Mouse (Mus musculus) C2C12 (cell line): Measurements from ENCODE around the gene Vps18. TPM values are rescaled to one million over a fixed set of nuclear protein-coding genes. Genes with fewer than 3 reads are reported as not detected.

Experiments
- H3K27me3 ChIP-seq: one replicate; pipeline ENCODE4 v1.6.1; 2011; ENCODE audit not compliant: control insufficient read depth, insufficient read depth, insufficient read length
- H3K36me3 ChIP-seq: one replicate; pipeline ENCODE4 v1.6.1; 2011; ENCODE audit not compliant: control insufficient read depth, insufficient read depth
- H3K4me3 ChIP-seq: one replicate; pipeline ENCODE4 v1.5.1; 2011; ENCODE audit warnings: mild to moderate bottlenecking, control low read depth; ENCODE audit not compliant: poor library complexity, insufficient read depth, severe bottlenecking
- H3K79me2 ChIP-seq: one replicate; pipeline ENCODE4 v1.6.1; 2011; ENCODE audit not compliant: control insufficient read depth, insufficient read depth
- H3K79me3 ChIP-seq: one replicate; pipeline ENCODE4 v1.6.1; 2011; ENCODE audit warnings: low read depth, control low read depth
- H3ac ChIP-seq: one replicate; pipeline ENCODE3; 2011; ENCODE audit warnings: low read depth; ENCODE audit not compliant: control insufficient read depth, insufficient read length
- CEBPB ChIP-seq: IDR thresholded peaks from one replicate; pipeline ENCODE4 v1.6.1; 2011; ENCODE audit warnings: low read depth, mild to moderate bottlenecking, control low read depth, moderate library complexity
- CTCF ChIP-seq: IDR thresholded peaks from one replicate; pipeline ENCODE4 v1.5.1; 2011; ENCODE audit not compliant: control insufficient read depth, insufficient read depth, insufficient read length
- FOSL1 ChIP-seq: IDR thresholded peaks from one replicate; pipeline ENCODE4 v1.8.0; 2011; ENCODE audit warnings: mild to moderate bottlenecking, low read length; ENCODE audit not compliant: poor library complexity, insufficient read depth, severe bottlenecking
- MAX ChIP-seq: IDR thresholded peaks from one replicate; pipeline ENCODE4 v1.6.1; 2011; ENCODE audit warnings: mild to moderate bottlenecking, control low read depth
- MYOD1 ChIP-seq: IDR thresholded peaks from one replicate; pipeline ENCODE4 v1.6.1; 2011; ENCODE audit warnings: low read depth; ENCODE audit not compliant: control insufficient read depth, insufficient read length
- MYOG ChIP-seq: IDR thresholded peaks from one replicate; pipeline ENCODE4 v1.6.1; 2011; ENCODE audit not compliant: control insufficient read depth, insufficient read length; ENCODE audit errors: extremely low read depth
- USF1 ChIP-seq: IDR thresholded peaks from one replicate; pipeline ENCODE4 v1.6.1; 2011; ENCODE audit warnings: low read depth, mild to moderate bottlenecking, control low read depth, moderate library complexity
- polyA plus RNA-seq: library from polyadenylated mRNA; unstranded; fragments of >200 nt; fragmentation: generic; extraction: Trizol; gene quantifications from one replicate; pipeline ENCODE4 v1.2.1, GENCODE M21; 2012; ENCODE audit warnings: missing spikeins

Gene Vps18
- polyA plus RNA-seq, 1 experiment: 14.9 TPM

- TF ChIP-seq MYOD1 (no peak), FOSL1 (no peak), MAX (no peak), MYOG (no peak), CTCF (no peak), CEBPB (no peak), USF1 (no peak)
- Histone ChIP-seq H3K79me3 (no peaks in the 10 kb centered on the region), H3K36me3 (no peaks in the 10 kb centered on the region), H3K79me2 (no peaks in the 10 kb centered on the region), H3K27me3 (no peaks in the 10 kb centered on the region), H3ac (no peak overlapping the region), H3K4me3 (no peak overlapping the region)
Observed at GRCm38 (mm10) chr2:119311544-119311943, 23.0 kb downstream of the Vps18 start.

DNA sequence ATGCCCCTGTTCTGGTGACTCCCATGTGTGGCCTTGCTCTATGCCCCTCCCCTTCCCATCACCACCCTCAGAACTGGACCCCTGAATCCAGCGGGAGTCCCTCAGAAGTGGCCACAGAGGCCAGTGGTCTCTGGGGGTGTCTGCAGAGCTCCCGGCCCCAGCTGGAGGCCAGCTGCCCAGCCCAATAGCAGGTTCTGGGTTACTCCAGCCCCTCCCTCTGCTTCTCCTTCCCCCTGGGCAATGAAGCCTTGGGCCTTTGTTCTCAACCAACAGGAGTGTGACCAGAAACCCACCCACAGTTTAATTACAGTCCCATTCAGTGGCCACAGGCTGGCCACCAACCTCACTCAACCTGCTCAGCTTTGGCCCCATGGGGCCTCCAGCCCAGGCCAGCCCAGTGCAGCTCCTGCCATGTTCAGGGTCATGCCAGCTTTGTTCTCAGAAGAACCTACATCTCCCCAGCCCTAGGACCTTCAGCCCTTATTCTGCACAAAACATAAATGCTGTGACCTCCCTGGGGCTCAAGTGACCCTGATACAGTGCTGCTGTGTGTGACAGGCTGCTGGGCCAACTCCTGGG is 23.9 kb downstream of the Vps18 start:
- TF ChIP-seq MYOD1 (no peak), FOSL1 (no peak), USF1 (no peak), CEBPB (no peak), CTCF (no peak), MYOG (no peak), MAX (no peak)
- Histone ChIP-seq H3K79me3 (no peaks in the 10 kb centered on the region), H3K4me3 (no peak overlapping the region), H3K79me2 (no peaks in the 10 kb centered on the region), H3ac (no peak overlapping the region), H3K27me3 (no peaks in the 10 kb centered on the region), H3K36me3 (no peaks in the 10 kb centered on the region)

GRCm38 (mm10) chr2:119313780-119314479 is 25.4 kb downstream of the Vps18 start:
- H3ac ChIP-seq: no peak overlapping the region
- H3K79me2 ChIP-seq: no peaks in the 10 kb centered on the region
- no peaks in the 10 kb centered on the region for H3K79me3 ChIP-seq
- no peak for TF ChIP-seq USF1
- no peak for TF ChIP-seq MYOD1
- no peak for TF ChIP-seq CEBPB
- no peak for TF ChIP-seq FOSL1
- no peak for TF ChIP-seq CTCF
- TF ChIP-seq MAX: no peak
- no peak for TF ChIP-seq MYOG
- no peak overlapping the region for H3K4me3 ChIP-seq
- no peaks in the 10 kb centered on the region for H3K36me3 ChIP-seq
- H3K27me3 ChIP-seq: no peaks in the 10 kb centered on the region

DNA sequence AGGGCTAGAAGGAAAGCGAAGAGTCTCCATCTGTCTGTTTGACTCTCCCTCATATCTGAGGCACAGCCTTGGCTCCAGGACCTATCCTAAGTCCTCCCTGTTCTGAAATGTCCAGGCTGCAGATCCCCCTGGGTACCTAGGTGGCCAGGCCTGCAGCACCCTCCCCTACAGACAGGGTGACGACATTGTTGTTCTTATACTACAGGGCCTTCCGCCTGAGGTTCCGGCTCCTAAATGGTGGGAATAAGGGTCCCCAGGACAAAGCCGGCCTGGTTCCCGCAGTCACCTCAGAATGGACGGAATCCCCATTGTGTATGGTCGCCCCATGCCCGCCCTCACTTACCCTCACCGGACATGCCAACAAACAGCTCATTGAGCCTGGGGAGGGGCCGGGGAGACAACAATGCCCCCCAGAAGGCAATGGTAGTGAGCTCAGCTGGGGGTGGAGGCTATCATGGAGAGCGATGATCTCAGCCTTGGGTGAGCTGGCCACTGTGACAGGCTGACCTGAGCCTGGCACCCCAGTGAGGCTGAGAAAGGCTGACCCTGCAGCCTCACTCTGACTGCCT is 26.3 kb downstream of the Vps18 start:
- Histone ChIP-seq H3K36me3 (no peaks in the 10 kb centered on the region), H3K4me3 (no peak overlapping the region), H3K79me2 (no peaks in the 10 kb centered on the region), H3K79me3 (no peaks in the 10 kb centered on the region), H3ac (no peak overlapping the region), H3K27me3 (no peaks in the 10 kb centered on the region)
- no peak for TF ChIP-seq MAX
- TF ChIP-seq CEBPB: no peak
- no peak for TF ChIP-seq CTCF
- no peak for TF ChIP-seq MYOD1
- TF ChIP-seq USF1: no peak
- no peak for TF ChIP-seq MYOG
- no peak for TF ChIP-seq FOSL1

DNA sequence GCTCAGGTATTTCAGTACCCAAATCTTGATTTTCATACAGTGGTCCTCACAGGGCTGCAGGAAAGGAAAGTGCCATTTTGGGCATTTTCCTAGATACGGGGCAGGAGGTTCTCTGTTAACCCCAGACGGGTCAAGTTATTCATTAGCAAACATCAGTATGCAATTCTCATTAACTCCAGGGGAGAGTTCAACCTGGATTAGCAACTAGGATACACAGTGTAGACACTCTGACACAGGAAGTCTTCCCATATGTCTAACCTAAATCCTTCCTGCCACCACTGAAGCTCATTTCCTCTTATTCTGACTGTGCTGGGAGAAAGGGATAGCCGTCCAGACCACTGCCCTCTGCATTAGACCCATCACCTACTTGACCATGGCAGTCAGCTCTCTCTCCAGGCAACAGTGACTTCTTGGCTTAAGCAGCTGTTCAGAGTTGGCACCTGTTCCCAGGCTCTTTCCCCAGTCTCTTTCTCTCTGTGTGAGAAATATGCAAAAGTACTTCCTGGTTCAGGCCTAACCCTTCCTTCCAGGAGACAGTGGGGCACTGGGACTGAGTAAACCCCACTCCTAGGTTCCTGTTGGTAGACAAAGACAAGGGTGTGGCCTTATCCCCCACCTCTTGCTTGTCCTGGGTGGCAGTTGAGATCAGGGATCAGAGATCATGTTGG is 29.6 kb downstream of the Vps18 start:
- Histone ChIP-seq H3K79me3 (no peaks in the 10 kb centered on the region), H3ac (no peak overlapping the region), H3K79me2 (no peaks in the 10 kb centered on the region), H3K4me3 (no peak overlapping the region), H3K36me3 (no peaks in the 10 kb centered on the region), H3K27me3 (no peaks in the 10 kb centered on the region)
- TF ChIP-seq MYOG (no peak), CTCF (no peak), MYOD1 (no peak), FOSL1 (no peak), MAX (no peak), USF1 (no peak), CEBPB (no peak)
